Mouse (Mus musculus) T-helper 17 cell (primary cell): Measurements from ENCODE around the gene Gna12.

Experiments
- in situ Hi-C, 2 experiments: fragments of 300-600 bp; cut with MboI, MseI; formaldehyde crosslinking; loops; 1 replicate in 1 of 2; 2 replicates in 1 of 2; pipeline ENCODE4 v1.15.1; 2025; ENCODE audit warnings: high pct_unique_total_duplicates in 2 of 2

The Gna12 gene

GRCm38 (mm10) chr5:140726946-140727740 lies 103.1 kb downstream of the Gna12 start:
- in situ Hi-C loops = loop anchor here in 1 of 2 experiments (10.0 kb wide), 1 partner anchor 912 kb away; the partner anchor contains the start of gene Tmem184a

GRCm38 (mm10) chr5:140726062-140726839 lies 104.0 kb downstream of the Gna12 start:
- in situ Hi-C loops = loop anchor here in 1 of 2 experiments (10.0 kb wide), 1 partner anchor 911 kb away; the partner anchor contains the start of gene Tmem184a

GRCm38 (mm10) chr5:140723822-140724221 lies 106.4 kb downstream of the Gna12 start, which contains the start of gene Amz1:
Gene Amz1 (plus strand): TSS chr5:140724127.
- in situ Hi-C loops = loop anchor here in 1 of 2 experiments (10.0 kb wide), 1 partner anchor 909 kb away; the partner anchor contains the start of gene Tmem184a

GRCm38 (mm10) chr5:140722121-140722520 lies 108.1 kb downstream of the Gna12 start:
- in situ Hi-C loops = loop anchor here in 1 of 2 experiments (10.0 kb wide), 1 partner anchor 907 kb away; the partner anchor contains the start of gene Tmem184a

GRCm38 (mm10) chr5:140720773-140721172 lies 109.5 kb downstream of the Gna12 start:
- in situ Hi-C loops = loop anchor here in 1 of 2 experiments (10.0 kb wide), 1 partner anchor 906 kb away; the partner anchor contains the start of gene Tmem184a

GRCm38 (mm10) chr5:140711040-140711439 lies 119.2 kb downstream of the Gna12 start:
- in situ Hi-C loops = no loop called here

GRCm38 (mm10) chr5:140710315-140710714 lies 119.9 kb downstream of the Gna12 start:
- in situ Hi-C loops = no loop called here
